Mouse (Mus musculus) lung, adult 2 months (tissue): ENCODE measurements at regions not wholly inside any gene's neighbourhood (a gene's known extent, or its start where the extent isn't known, plus 50 kb on each side); places are given as distances from the start of the nearest gene placed in this dataset.
"Not testable (repeated sequence)": the region's sequence is repeated elsewhere in the genome, so short reads cannot be mapped to it uniquely, and the experiment has no call there.

ENCODE experiments used
- DNase-seq: peaks from one replicate; pipeline ENCODE4 v3.0.0; 2022
- H3K4me1 ChIP-seq: fragments of 200-500 bp; 2 replicates; pipeline ENCODE4 v1.6.1; 2011; ENCODE audit warnings: low read length; ENCODE audit not compliant: control insufficient read depth, insufficient read depth
- H3K4me3 ChIP-seq: fragments of 200-500 bp; replicated peaks from 2 replicates; pipeline ENCODE3; 2011; ENCODE audit warnings: low read depth, mild to moderate bottlenecking, control low read depth, low read length; ENCODE audit errors: extremely low read depth
- CTCF ChIP-seq: fragments of 200-500 bp; IDR thresholded peaks from 2 replicates; pipeline ENCODE4 v1.5.1; 2011; ENCODE audit warnings: mild to moderate bottlenecking, low read length, control low read depth; ENCODE audit not compliant: insufficient read depth
- POLR2A ChIP-seq: fragments of 200-500 bp; IDR thresholded peaks from 2 replicates; pipeline ENCODE4 v1.6.1; 2011; ENCODE audit warnings: low read depth, mild to moderate bottlenecking, control low read depth, low read length, borderline replicate concordance; ENCODE audit errors: extremely low read depth
- WGBS: fragments of 180-500 bp; shearing (Covaris S2); methylation state at CpG from one replicate; pipeline ENCODE4 v1.1.7; 2018; 5-methylcytosine and 5-hydroxymethylcytosine counted together

DNA sequence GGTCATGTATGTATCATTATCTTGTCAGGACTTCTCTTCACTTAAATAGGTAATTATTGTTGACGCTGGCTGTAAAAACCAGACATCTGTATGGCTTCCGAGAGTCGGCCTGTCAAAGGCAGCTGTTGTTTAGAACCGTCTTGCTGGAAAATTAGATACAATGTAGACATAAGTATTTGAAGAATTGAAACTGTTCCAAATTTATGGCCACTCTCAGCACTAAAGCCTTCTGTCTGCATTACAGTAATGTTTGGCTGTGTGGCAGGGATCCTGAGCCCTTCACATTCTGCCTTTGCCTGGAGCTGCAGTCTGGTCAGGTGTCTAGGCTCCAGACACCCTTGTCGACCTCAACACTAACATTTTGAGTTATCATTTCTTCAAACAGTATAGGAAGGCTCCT lies 300.2 kb upstream of the Cwc22 start:
- TF ChIP-seq POLR2A (no peak), CTCF (no peak)
- no peak for DNase-seq
- 73% methylated on average over 5 of the region's 5 CpGs for WGBS
- H3K4me3 ChIP-seq, result no peak overlapping the region
- no peaks in the 10 kb centered on the region for H3K4me1 ChIP-seq

DNA sequence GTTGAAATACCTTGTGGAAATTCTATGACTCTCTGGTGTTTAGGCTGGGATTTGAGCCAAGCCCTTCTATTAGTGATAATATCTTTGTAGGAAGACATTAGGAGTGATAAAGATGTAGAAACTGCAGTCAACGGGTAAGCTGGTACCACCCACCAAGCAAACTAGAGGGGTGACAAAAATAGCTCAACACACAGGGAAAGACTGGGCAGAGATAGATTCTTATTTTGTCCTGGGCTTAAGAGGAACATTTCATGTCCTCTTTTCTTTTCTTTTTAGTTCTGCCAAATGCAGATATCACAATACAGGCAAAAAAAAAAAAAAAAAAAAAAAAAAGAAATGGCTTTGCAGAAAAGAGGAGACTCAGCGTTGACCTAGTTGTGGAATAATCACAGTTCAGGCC lies 294.1 kb upstream of the Cwc22 start:
- TF ChIP-seq CTCF (no peak), POLR2A (no peak)
- 38% methylated on average over 2 of the region's 2 CpGs for WGBS
- Histone ChIP-seq H3K4me3 (no peak overlapping the region), H3K4me1 (no peaks in the 10 kb centered on the region)
- DNase-seq, result no peak

DNA sequence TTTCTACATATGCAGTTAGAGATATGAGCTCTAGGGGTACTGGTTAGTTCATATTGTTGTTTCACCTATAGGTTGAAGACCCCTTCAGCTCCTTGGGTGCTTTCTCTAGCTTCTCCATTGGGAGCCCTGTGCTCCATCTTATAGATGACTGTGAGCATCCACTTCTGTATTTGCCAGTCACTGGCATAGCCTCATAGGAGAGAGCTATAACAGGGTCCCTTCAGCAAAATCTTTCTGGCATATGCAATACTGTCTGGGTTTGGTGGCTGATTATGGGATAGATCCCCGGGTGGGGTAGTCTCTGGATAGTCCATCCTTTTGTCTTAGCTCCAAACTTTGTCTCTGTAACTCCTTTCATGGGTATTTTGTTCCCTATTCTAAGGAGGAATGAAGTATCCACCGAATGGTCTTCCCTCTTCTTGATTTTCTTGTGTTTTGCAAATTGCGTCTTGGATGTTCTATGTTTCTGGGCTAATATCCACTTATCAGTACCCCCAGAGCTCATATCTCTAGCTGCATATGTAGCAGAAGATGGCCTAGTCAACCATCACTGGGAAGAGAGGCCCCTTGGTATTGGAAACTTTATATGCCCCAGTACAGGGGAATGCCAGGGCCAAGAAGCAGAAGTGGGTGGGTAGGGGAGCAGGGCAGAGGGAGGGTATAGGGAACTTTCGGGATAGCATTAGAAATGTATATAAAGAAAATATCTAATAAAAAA lies 279.4 kb upstream of the Cwc22 start:
- H3K4me3 ChIP-seq, H3K4me1 ChIP-seq, DNase-seq: not testable (repeated sequence)
- 92% methylated on average over 4 of the region's 4 CpGs for WGBS

- TF ChIP-seq POLR2A (no peak), CTCF (no peak)
- no peak for DNase-seq
- 60% methylated on average over 8 of the region's 8 CpGs for WGBS
- Histone ChIP-seq H3K4me3 (no peak overlapping the region), H3K4me1 (no peaks in the 10 kb centered on the region)
Observed at GRCm38 (mm10) chr2:78214469-78214868, 268.3 kb upstream of the Cwc22 start.

DNA sequence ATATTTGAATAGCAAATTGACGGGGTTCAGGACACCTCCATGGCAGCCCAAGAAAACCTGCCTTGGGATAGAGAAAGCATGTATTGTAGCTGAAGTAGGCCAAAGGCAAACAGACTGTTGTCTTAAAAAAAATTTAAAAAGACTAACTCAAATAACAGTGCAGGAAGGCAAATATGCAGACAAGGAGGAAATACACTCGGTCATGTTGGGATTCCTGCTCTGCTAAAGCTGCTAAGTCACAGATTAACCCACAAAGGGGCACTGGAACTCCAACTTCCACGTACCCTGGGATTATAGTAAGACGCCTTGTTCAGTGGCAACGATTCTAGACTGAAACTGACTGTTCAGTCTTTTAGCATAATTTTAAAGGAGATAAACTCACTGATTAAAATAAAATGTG lies 258.9 kb upstream of the Cwc22 start:
- 59% methylated on average over 5 of the region's 5 CpGs for WGBS
- no peak for DNase-seq
- Histone ChIP-seq H3K4me3 (no peak overlapping the region), H3K4me1 (no peaks in the 10 kb centered on the region)
- TF ChIP-seq POLR2A (no peak), CTCF (no peak)

GRCm38 (mm10) chr2:78196006-78196405 lies 249.8 kb upstream of the Cwc22 start:
- Histone ChIP-seq H3K4me3 (no peak overlapping the region), H3K4me1 (no peaks in the 10 kb centered on the region)
- no peak for TF ChIP-seq CTCF
- no peak for TF ChIP-seq POLR2A
- no peak for DNase-seq
- WGBS, result 72% methylated on average over 4 of the region's 4 CpGs

- no peak for DNase-seq
- no peaks in the 10 kb centered on the region for H3K4me1 ChIP-seq
- no peak overlapping the region for H3K4me3 ChIP-seq
- TF ChIP-seq CTCF (no peak), POLR2A (no peak)
- WGBS, result 30% methylated on average over 1 of the region's 1 CpGs
Observed at GRCm38 (mm10) chr2:78189620-78190019, 243.4 kb upstream of the Cwc22 start.

DNA sequence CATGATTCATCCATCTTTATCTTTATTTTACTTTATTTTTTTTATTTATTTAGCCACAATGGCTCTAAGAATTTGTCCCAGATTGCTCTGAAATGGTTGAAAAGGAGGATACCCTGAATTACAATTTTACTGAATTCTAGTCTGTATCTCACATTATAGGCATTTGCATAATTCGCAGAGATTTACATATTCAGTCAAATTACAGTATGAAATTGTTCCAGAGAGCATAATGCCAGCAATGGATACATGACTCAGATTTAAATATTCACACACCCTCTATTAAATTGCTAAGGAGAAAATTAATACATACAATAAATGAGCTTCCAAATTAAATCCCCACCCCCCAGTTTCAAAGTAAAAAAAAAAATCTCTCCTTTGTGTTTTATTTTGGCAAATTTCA lies 238.8 kb upstream of the Cwc22 start:
- 75% methylated on average over 1 of the region's 1 CpGs for WGBS
- Histone ChIP-seq H3K4me3 (no peak overlapping the region), H3K4me1 (no peaks in the 10 kb centered on the region)
- TF ChIP-seq CTCF (no peak), POLR2A (no peak)
- no peak for DNase-seq

GRCm38 (mm10) chr2:78173784-78174183 lies 227.6 kb upstream of the Cwc22 start:
- DNase-seq, result no peak
- H3K4me1 ChIP-seq, result no peaks in the 10 kb centered on the region
- TF ChIP-seq POLR2A (no peak), CTCF (no peak)
- 57% methylated on average over 4 of the region's 4 CpGs for WGBS
- H3K4me3 ChIP-seq, result no peak overlapping the region

DNA sequence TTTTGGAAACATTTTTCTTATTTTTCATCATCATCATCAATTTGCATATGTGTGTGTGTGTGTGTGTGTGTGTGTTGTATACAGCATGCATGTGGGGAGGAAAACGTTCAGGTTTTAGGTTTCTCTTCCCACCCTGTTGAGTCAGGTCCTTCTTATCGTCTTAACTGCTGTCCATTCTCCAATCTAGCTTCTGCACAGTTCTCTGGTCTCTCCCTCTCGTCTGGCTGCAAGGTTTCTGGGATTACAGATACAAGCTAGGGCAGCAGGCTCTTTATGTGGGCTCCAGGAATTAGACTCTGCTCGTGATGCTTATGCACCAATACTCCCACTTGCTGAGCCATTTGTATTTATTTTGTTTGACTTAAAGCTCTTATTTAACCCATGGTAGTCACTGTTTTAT lies 226.6 kb upstream of the Cwc22 start:
- Histone ChIP-seq H3K4me1 (no peaks in the 10 kb centered on the region), H3K4me3 (no peak overlapping the region)
- TF ChIP-seq CTCF, result no peak
- TF ChIP-seq POLR2A, result no peak
- no peak for DNase-seq
- 69% methylated on average over 4 of the region's 4 CpGs for WGBS

- no peak for DNase-seq
- Histone ChIP-seq H3K4me1 (no peaks in the 10 kb centered on the region), H3K4me3 (no peak overlapping the region)
- TF ChIP-seq CTCF (no peak), POLR2A (no peak)
- 78% methylated on average over 6 of the region's 6 CpGs for WGBS
Observed at GRCm38 (mm10) chr2:78170162-78170747, 224.1 kb upstream of the Cwc22 start.
